Mouse (Mus musculus) forebrain, embryonic 14.5 days (tissue): ENCODE data around the gene Pax8. TPM values are rescaled to one million over a fixed set of nuclear protein-coding genes. Genes with fewer than 3 reads are reported as not detected.

Experiments used
- ATAC-seq: fragments of 200-750 bp; cut with Nextera tagmentation; 2 replicates; pipeline ENCODE4 v1.8.0; 2017; ENCODE audit warnings: mild to moderate bottlenecking, moderate library complexity
- DNase-seq: peaks from one replicate; pipeline ENCODE4 v3.0.0-alpha.2; 2015; ENCODE audit warnings: low spot score
- H3K27ac ChIP-seq: fragments of 300-500 bp; sonication (generic); 2 replicates; pipeline ENCODE4 v1.5.1; 2014; ENCODE audit warnings: low read depth, mild to moderate bottlenecking, control low read depth, low read length, moderate library complexity
- H3K27me3 ChIP-seq: fragments of 300-500 bp; sonication (generic); replicated peaks from 2 replicates; pipeline ENCODE4 v1.6.1; 2014; ENCODE audit warnings: low read length, control low read depth, mixed read lengths; ENCODE audit not compliant: control insufficient read depth, insufficient read depth
- H3K36me3 ChIP-seq: fragments of 300-500 bp; sonication (generic); 2 replicates; pipeline ENCODE4 v1.6.1; 2014; ENCODE audit warnings: low read length, control low read depth; ENCODE audit not compliant: control insufficient read depth, insufficient read depth
- H3K4me1 ChIP-seq: fragments of 300-500 bp; sonication (generic); 2 replicates; pipeline ENCODE4 v1.6.1; 2014; ENCODE audit warnings: antibody characterized with exemption, low read length, control low read depth; ENCODE audit not compliant: control insufficient read depth, insufficient read depth
- H3K4me2 ChIP-seq: fragments of 300-500 bp; sonication (generic); 2 replicates; pipeline ENCODE4 v1.6.1; 2014; ENCODE audit warnings: mild to moderate bottlenecking, control low read depth, low read length
- H3K4me3 ChIP-seq: fragments of 300-500 bp; sonication (generic); 2 replicates; pipeline ENCODE4 v1.5.1; 2014; ENCODE audit warnings: low read depth, low read length, control low read depth
- H3K9ac ChIP-seq: fragments of 300-500 bp; sonication (generic); 2 replicates; pipeline ENCODE4 v1.6.1; 2014; ENCODE audit warnings: mild to moderate bottlenecking, low read length, control low read depth, moderate library complexity
- H3K9me3 ChIP-seq: fragments of 300-500 bp; sonication (generic); replicated peaks from 2 replicates; pipeline ENCODE4 v1.6.1; 2016; ENCODE audit warnings: low read length, control low read depth, mixed read lengths; ENCODE audit not compliant: control insufficient read depth
- WGBS: fragments of 180-500 bp; shearing (Covaris S2); extraction: QIAGEN DNeasy Blood & Tissue Kit; methylation state at CpG from one replicate; pipeline ENCODE4 v1.1.7; 2014; 5-methylcytosine and 5-hydroxymethylcytosine counted together
- polyA plus RNA-seq: library from polyadenylated mRNA; unstranded; fragments of >200 nt; fragmentation: Nextera tagmentation; extraction: Ambion mirVana; gene quantifications from 2 replicates; pipeline ENCODE4 v1.2.1, GENCODE M21; 2014

Gene Pax8
- polyA plus RNA-seq, 1 experiment from 2014 or later: not detected

GRCm38 (mm10) chr2:24454429-24455011, 20.9 kb downstream of the Pax8 start:
- DNase-seq (no peak), ATAC-seq (no peak)
- Histone ChIP-seq H3K36me3 (no peaks in the 10 kb centered on the region), H3K4me2 (no peak overlapping the region), H3K27ac (no peak overlapping the region), H3K9me3 (no peaks in the 10 kb centered on the region), H3K27me3 (no peaks in the 10 kb centered on the region), H3K9ac (no peak overlapping the region), H3K4me1 (no peaks in the 10 kb centered on the region), H3K4me3 (no peak overlapping the region)
- 19% methylated on average over 1 of the region's 1 CpGs for WGBS

- DNase-seq (no peak), ATAC-seq (no peak)
- H3K27ac ChIP-seq: no peak overlapping the region
- H3K4me1 ChIP-seq: no peaks in the 10 kb centered on the region
- H3K9ac ChIP-seq: no peak overlapping the region
- H3K27me3 ChIP-seq: no peaks in the 10 kb centered on the region
- no peak overlapping the region for H3K4me3 ChIP-seq
- 87% methylated on average over 5 of the region's 5 CpGs for WGBS
- H3K36me3 ChIP-seq: no peaks in the 10 kb centered on the region
- no peaks in the 10 kb centered on the region for H3K9me3 ChIP-seq
- no peak overlapping the region for H3K4me2 ChIP-seq
Measured at GRCm38 (mm10) chr2:24453206-24453605, 22.2 kb downstream of the Pax8 start.

- ATAC-seq (no peak), DNase-seq (no peak)
- Histone ChIP-seq H3K27ac (no peak overlapping the region), H3K4me3 (no peak overlapping the region), H3K4me1 (no peaks in the 10 kb centered on the region), H3K9ac (no peak overlapping the region), H3K36me3 (no peaks in the 10 kb centered on the region), H3K27me3 (0 out of 2 replicates have a peak, but pooled peaks cover 4% of the 10 kb centered on the region), H3K9me3 (no peaks in the 10 kb centered on the region), H3K4me2 (no peak overlapping the region)
- 74% methylated on average over 4 of the region's 4 CpGs for WGBS
Measured at GRCm38 (mm10) chr2:24449111-24449510, 26.3 kb downstream of the Pax8 start.

GRCm38 (mm10) chr2:24443256-24443790, 32.1 kb downstream of the Pax8 start:
- DNase-seq (no peak), ATAC-seq (no peak)
- Histone ChIP-seq H3K27me3 (0 out of 2 replicates have a peak, but pooled peaks cover 4% of the 10 kb centered on the region), H3K27ac (no peak overlapping the region), H3K4me3 (no peak overlapping the region), H3K9ac (no peak overlapping the region), H3K9me3 (no peaks in the 10 kb centered on the region), H3K36me3 (no peaks in the 10 kb centered on the region), H3K4me1 (no peaks in the 10 kb centered on the region), H3K4me2 (no peak overlapping the region)
- WGBS: 40% methylated on average over 3 of the region's 3 CpGs

GRCm38 (mm10) chr2:24442303-24442925, 33.0 kb downstream of the Pax8 start:
- ATAC-seq: peak; percentile 34; the same call in 1 of the 2 replicates
- 21% methylated on average over 4 of the region's 4 CpGs for WGBS

GRCm38 (mm10) chr2:24441899-24442298, 33.5 kb downstream of the Pax8 start:
- Histone ChIP-seq H3K9me3 (no peaks in the 10 kb centered on the region), H3K4me2 (no peak overlapping the region), H3K27me3 (peaks cover 4% of the 10 kb centered on the region; the same call in 1 of the 2 replicates), H3K27ac (no peak overlapping the region), H3K36me3 (no peaks in the 10 kb centered on the region), H3K4me3 (no peak overlapping the region), H3K4me1 (no peaks in the 10 kb centered on the region), H3K9ac (no peak overlapping the region)
- ATAC-seq: peak; percentile 69
- DNase-seq: peak; percentile 50

More at GRCm38 (mm10) chr2:24442303-24442925, 33.0 kb downstream of the Pax8 start:
- no peak for DNase-seq
- Histone ChIP-seq H3K4me1 (no peaks in the 10 kb centered on the region), H3K27ac (no peak overlapping the region), H3K9me3 (no peaks in the 10 kb centered on the region), H3K36me3 (no peaks in the 10 kb centered on the region), H3K4me3 (no peak overlapping the region), H3K9ac (no peak overlapping the region), H3K4me2 (no peak overlapping the region), H3K27me3 (0 out of 2 replicates have a peak, but pooled peaks cover 4% of the 10 kb centered on the region)

GRCm38 (mm10) chr2:24440056-24440455, 35.3 kb downstream of the Pax8 start:
- Histone ChIP-seq H3K27ac (no peak overlapping the region), H3K9me3 (no peaks in the 10 kb centered on the region), H3K4me1 (no peaks in the 10 kb centered on the region), H3K4me3 (no peak overlapping the region), H3K4me2 (no peak overlapping the region), H3K36me3 (no peaks in the 10 kb centered on the region), H3K9ac (no peak overlapping the region), H3K27me3 (peaks cover 4% of the 10 kb centered on the region; the same call in 1 of the 2 replicates)
- WGBS: 75% methylated on average over 2 of the region's 2 CpGs
- ATAC-seq (no peak), DNase-seq (no peak)

- ATAC-seq (no peak), DNase-seq (no peak)
- H3K27ac ChIP-seq: no peak overlapping the region
- H3K36me3 ChIP-seq: no peaks in the 10 kb centered on the region
- no peak overlapping the region for H3K4me3 ChIP-seq
- no peaks in the 10 kb centered on the region; the same call in 1 of the 2 replicates for H3K27me3 ChIP-seq
- H3K4me2 ChIP-seq: no peak overlapping the region
- H3K9ac ChIP-seq: no peak overlapping the region
- H3K9me3 ChIP-seq: no peaks in the 10 kb centered on the region
- 81% methylated on average over 11 of the region's 11 CpGs for WGBS
- no peaks in the 10 kb centered on the region for H3K4me1 ChIP-seq
Measured at GRCm38 (mm10) chr2:24435699-24436098, 39.7 kb downstream of the Pax8 start.

GRCm38 (mm10) chr2:24434670-24435069, 40.7 kb downstream of the Pax8 start:
- H3K27ac ChIP-seq: no peak overlapping the region
- H3K27me3 ChIP-seq: no peaks in the 10 kb centered on the region; the same call in 1 of the 2 replicates

More at GRCm38 (mm10) chr2:24434670-24435069, 40.7 kb downstream of the Pax8 start:
- no peak overlapping the region for H3K4me2 ChIP-seq
- no peak overlapping the region for H3K9ac ChIP-seq
- H3K4me3 ChIP-seq: no peak overlapping the region
- ATAC-seq (no peak), DNase-seq (no peak)
- no peaks in the 10 kb centered on the region for H3K4me1 ChIP-seq
- H3K9me3 ChIP-seq: no peaks in the 10 kb centered on the region
- H3K36me3 ChIP-seq: no peaks in the 10 kb centered on the region
- 90% methylated on average over 2 of the region's 2 CpGs for WGBS
